ENCODE assay signal across 29 mouse cellular contexts in the genomic region with DNA sequence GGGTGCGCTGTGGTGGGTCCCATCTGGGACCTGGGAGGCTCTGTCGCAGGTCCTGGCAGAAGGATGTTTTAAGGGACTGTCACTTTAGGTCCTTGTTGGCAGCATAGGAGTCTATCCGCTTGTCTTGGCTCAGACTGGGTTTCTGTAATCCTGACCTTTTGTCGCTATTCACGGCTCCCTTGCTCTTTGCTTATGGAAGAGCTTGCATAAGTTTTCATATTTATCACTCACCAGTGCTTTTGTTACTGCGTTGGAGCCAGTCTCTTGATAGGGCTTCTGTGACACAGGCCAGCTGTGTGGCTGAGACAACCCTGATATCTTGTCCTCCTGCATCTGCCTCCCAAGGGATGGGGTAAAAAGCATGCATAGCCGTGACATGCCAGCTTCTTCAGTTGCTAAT. TPM values are rescaled to one million over a fixed set of nuclear protein-coding genes. Genes with fewer than 3 reads are reported as not detected.
DNase-seq lines count a peak whose midpoint lies in the region; ATAC-seq and TF ChIP-seq lines count a peak whose summit lies in the region.
"Had no signal": no experiment of that assay in that cellular context is flagged by ENCODE, and none has a peak within 500 bp of the region (broad histone marks: within the 10 kb centered on the region; RNA-seq: fewer than 3 reads in every experiment).

No protein-coding gene starts in this region.

- ATAC-seq in heart, embryonic 11.5 days (replicated peaks; ENCODE audit: insufficient number of reproducible peaks, low FRiP score, low TSS enrichment): no peak
- ATAC-seq in lung, postnatal 0 days: peak; percentile 76
- ATAC-seq in liver, embryonic 13.5 days (ENCODE audit: low read depth): peak; percentile 59
- ATAC-seq in kidney, embryonic 14.5 days (ENCODE audit: low FRiP score, low TSS enrichment): no peak
- ATAC-seq: forebrain, embryonic 16.5 days; midbrain, embryonic 16.5 days; Patski had no signal

- no peak for TF ChIP-seq CTCF in lung, postnatal 0 days (IDR thresholded peaks at IDR 0.05)

- peaks cover 99% of the 10 kb centered on the region for H3K36me3 ChIP-seq in heart, embryonic 10.5 days
- peaks cover 45% of the 10 kb centered on the region for H3K36me3 ChIP-seq in heart, embryonic 11.5 days (ENCODE audit: control insufficient read depth, insufficient read depth, low read length)
- peaks cover 19% of the 10 kb centered on the region for H3K36me3 ChIP-seq in lung, postnatal 0 days (ENCODE audit: insufficient read depth, low read length)
- peaks cover 84% of the 10 kb centered on the region for H3K36me3 ChIP-seq in liver, embryonic 13.5 days
- peaks cover 81% of the 10 kb centered on the region for H3K36me3 ChIP-seq in kidney, embryonic 14.5 days (ENCODE audit: control insufficient read depth, insufficient read depth, low read length)

- H3K4me1 ChIP-seq in heart, embryonic 10.5 days: peaks cover 10% of the 10 kb centered on the region; the same call in 1 of the 2 replicates
- H3K4me1 ChIP-seq in heart, embryonic 11.5 days (ENCODE audit: control insufficient read depth, insufficient read depth, low read length): no peaks in the 10 kb centered on the region
- no peaks in the 10 kb centered on the region for H3K4me1 ChIP-seq in lung, postnatal 0 days (ENCODE audit: insufficient read depth, low read depth, low read length)
- peaks cover 55% of the 10 kb centered on the region for H3K4me1 ChIP-seq in liver, embryonic 13.5 days (replicated peaks)
- H3K4me1 ChIP-seq in kidney, embryonic 14.5 days (ENCODE audit: control insufficient read depth, insufficient read depth, low read length): no peaks in the 10 kb centered on the region
- H3K4me1 ChIP-seq: embryonic facial prominence, embryonic 13.5 days; forebrain, embryonic 10.5 days; heart, embryonic 13.5 days; hindbrain, embryonic 15.5 days; limb, embryonic 12.5 days; lung, embryonic 15.5 days had no signal

- WGBS in heart, embryonic 10.5 days: 81% methylated on average over 7 of the region's 7 CpGs
- 82% methylated on average over 7 of the region's 7 CpGs for WGBS in heart, embryonic 11.5 days (ENCODE audit: insufficient replicate concordance)
- 64% methylated on average over 7 of the region's 7 CpGs for WGBS in lung, postnatal 0 days
- 65% methylated on average over 7 of the region's 7 CpGs for WGBS in liver, embryonic 13.5 days (ENCODE audit: insufficient replicate concordance)
- WGBS in kidney, embryonic 14.5 days: 79% methylated on average over 7 of the region's 7 CpGs

- peak overlapping the region; percentile 64; the same call in 1 of the 2 replicates for H3K27ac ChIP-seq in heart, embryonic 10.5 days
- no peak overlapping the region for H3K27ac ChIP-seq in heart, embryonic 11.5 days (ENCODE audit: low read depth, low read length)
- no peak overlapping the region for H3K27ac ChIP-seq in lung, postnatal 0 days (ENCODE audit: low read length)
- peak overlapping the region; percentile 85 for H3K27ac ChIP-seq in liver, embryonic 13.5 days
- H3K27ac ChIP-seq in kidney, embryonic 14.5 days (ENCODE audit: low read depth, low read length): no peak overlapping the region
- H3K27ac ChIP-seq: embryonic facial prominence, embryonic 13.5 days; forebrain, embryonic 10.5 days; heart, embryonic 13.5 days; hindbrain, embryonic 15.5 days; layer of hippocampus, adult 2 months; left cerebral cortex, adult 2 months; limb, embryonic 12.5 days; lung, embryonic 15.5 days had no signal

- DNase-seq in heart, embryonic 10.5 days (ENCODE audit: low spot score): no peak
- peak; percentile 83 for DNase-seq in lung, postnatal 0 days (ENCODE audit: low spot score)
- DNase-seq in lung, postnatal 25 days (ENCODE audit: low spot score): no peak
- DNase-seq in liver, embryonic 13.5 days: no peak
- DNase-seq in urinary bladder, postnatal 25 days (ENCODE audit: low spot score): no peak
- DNase-seq: cerebellum, adult 11-12 months; cerebellum, adult 9-11 months; gastrocnemius, adult 2 months; gastrocnemius, postnatal 36 days; heart, adult 18-20 months; heart, postnatal 10 days; kidney, adult 18-20 months; kidney, postnatal 36 days; right cerebral cortex, postnatal 25 days; thymus, postnatal 25 days had no signal

- peak; percentile 76 for TF ChIP-seq EP300 in lung, postnatal 0 days (IDR thresholded peaks at IDR 0.05)

- H3K27me3 ChIP-seq in heart, embryonic 10.5 days (ENCODE audit: insufficient read depth, poor library complexity, severe bottlenecking): no peaks in the 10 kb centered on the region
- no peaks in the 10 kb centered on the region for H3K27me3 ChIP-seq in heart, embryonic 11.5 days (ENCODE audit: control insufficient read depth, insufficient read depth, low read length)
- no peaks in the 10 kb centered on the region for H3K27me3 ChIP-seq in lung, postnatal 0 days (replicated peaks; ENCODE audit: insufficient read depth, low read length)
- no peaks in the 10 kb centered on the region for H3K27me3 ChIP-seq in liver, embryonic 13.5 days
- no peaks in the 10 kb centered on the region for H3K27me3 ChIP-seq in kidney, embryonic 14.5 days (ENCODE audit: control insufficient read depth, insufficient read depth, low read length)
- H3K27me3 ChIP-seq: embryonic facial prominence, embryonic 13.5 days; heart, embryonic 13.5 days; hindbrain, embryonic 15.5 days; limb, embryonic 12.5 days; lung, embryonic 15.5 days; Patski had no signal

- H3K4me3 ChIP-seq in heart, embryonic 10.5 days: no peak overlapping the region
- no peak overlapping the region for H3K4me3 ChIP-seq in heart, embryonic 11.5 days (ENCODE audit: low read depth, low read length)
- H3K4me3 ChIP-seq in lung, postnatal 0 days (ENCODE audit: low read depth, low read length): no peak overlapping the region
- H3K4me3 ChIP-seq in liver, embryonic 13.5 days (replicated peaks): no peak overlapping the region
- H3K4me3 ChIP-seq in kidney, embryonic 14.5 days (ENCODE audit: low read length): no peak overlapping the region
- H3K4me3 ChIP-seq: embryonic facial prominence, embryonic 13.5 days; forebrain, embryonic 10.5 days; gastrocnemius, adult 2 months; heart, embryonic 13.5 days; hindbrain, embryonic 15.5 days; layer of hippocampus, adult 2 months; left cerebral cortex, adult 2 months; limb, embryonic 12.5 days; lung, embryonic 15.5 days had no signal

- no peak overlapping the region for H3K9ac ChIP-seq in heart, embryonic 11.5 days (ENCODE audit: low read depth, low read length)
- no peak overlapping the region for H3K9ac ChIP-seq in lung, postnatal 0 days (replicated peaks; ENCODE audit: low read depth)
- H3K9ac ChIP-seq in liver, embryonic 13.5 days: peak overlapping the region; percentile 44
- no peak overlapping the region for H3K9ac ChIP-seq in kidney, embryonic 14.5 days (ENCODE audit: low read depth, low read length)
- H3K9ac ChIP-seq: embryonic facial prominence, embryonic 13.5 days; heart, embryonic 13.5 days; hindbrain, embryonic 15.5 days; limb, embryonic 12.5 days; lung, embryonic 15.5 days had no signal

- no peaks in the 10 kb centered on the region for H3K9me3 ChIP-seq in heart, embryonic 10.5 days
- no peaks in the 10 kb centered on the region for H3K9me3 ChIP-seq in heart, embryonic 11.5 days (replicated peaks; ENCODE audit: control insufficient read depth, low read length)
- no peaks in the 10 kb centered on the region for H3K9me3 ChIP-seq in lung, postnatal 0 days (ENCODE audit: low read length)
- no peaks in the 10 kb centered on the region for H3K9me3 ChIP-seq in liver, embryonic 13.5 days (replicated peaks)
- H3K9me3 ChIP-seq in kidney, embryonic 14.5 days (ENCODE audit: control insufficient read depth, low read length): no peaks in the 10 kb centered on the region
- H3K9me3 ChIP-seq: embryonic facial prominence, embryonic 13.5 days; forebrain, embryonic 10.5 days; heart, embryonic 13.5 days; hindbrain, embryonic 15.5 days; limb, embryonic 12.5 days; lung, embryonic 15.5 days had no signal

- no peak overlapping the region for H3K4me2 ChIP-seq in heart, embryonic 11.5 days
- no peak overlapping the region for H3K4me2 ChIP-seq in lung, postnatal 0 days (replicated peaks; ENCODE audit: low read depth, low read length)
- no peak overlapping the region for H3K4me2 ChIP-seq in liver, embryonic 13.5 days
- no peak overlapping the region for H3K4me2 ChIP-seq in kidney, embryonic 14.5 days (replicated peaks; ENCODE audit: low read depth, low read length)
- H3K4me2 ChIP-seq: embryonic facial prominence, embryonic 13.5 days; heart, embryonic 13.5 days; hindbrain, embryonic 15.5 days; limb, embryonic 12.5 days; lung, embryonic 15.5 days; midbrain, embryonic 11.5 days had no signal

RNA-seq across cellular contexts. Expression of a gene that starts 12.7 kb away (rescaled TPM):
- 29.9 and 36.1 TPM in 2 replicates for polyA plus RNA-seq in heart, embryonic 10.5 days (2016; fragmentation: Nextera tagmentation; extraction: Ambion mirVana)
- 19.5 and 21.3 TPM in 2 replicates for polyA plus RNA-seq in heart, embryonic 11.5 days (2014; fragmentation: Nextera tagmentation; extraction: Ambion mirVana)
- polyA plus RNA-seq in lung, postnatal 0 days (2015; fragmentation: Nextera tagmentation; extraction: Ambion mirVana): 25.0 and 26.1 TPM in 2 replicates
- polyA plus RNA-seq in liver, embryonic 13.5 days (2015; fragmentation: Nextera tagmentation; extraction: Ambion mirVana): 20.3 and 21.3 TPM in 2 replicates
- 31.0 and 34.7 TPM in 2 replicates for polyA plus RNA-seq in kidney, embryonic 14.5 days (2014; fragmentation: Nextera tagmentation; extraction: Ambion mirVana)

RNA-seq across cellular contexts. Expression of a gene that starts 15.3 kb away (rescaled TPM):
- polyA plus RNA-seq in heart, embryonic 10.5 days (2016; fragmentation: Nextera tagmentation; extraction: Ambion mirVana): 28.2 and 35.1 TPM in 2 replicates
- 22.2 and 22.9 TPM in 2 replicates for polyA plus RNA-seq in heart, embryonic 11.5 days (2014; fragmentation: Nextera tagmentation; extraction: Ambion mirVana)
- polyA plus RNA-seq in lung, postnatal 0 days (2015; fragmentation: Nextera tagmentation; extraction: Ambion mirVana): 13.8 and 14.9 TPM in 2 replicates
- 8.5 and 10.0 TPM in 2 replicates for polyA plus RNA-seq in liver, embryonic 13.5 days (2015; fragmentation: Nextera tagmentation; extraction: Ambion mirVana)
- polyA plus RNA-seq in kidney, embryonic 14.5 days (2014; fragmentation: Nextera tagmentation; extraction: Ambion mirVana): 14.5 and 25.0 TPM in 2 replicates

RNA-seq across cellular contexts. Expression of a gene that starts 20.2 kb away (rescaled TPM):
- 101 and 132 TPM in 2 replicates for polyA plus RNA-seq in heart, embryonic 10.5 days (2016; fragmentation: Nextera tagmentation; extraction: Ambion mirVana)
- 78.8 and 80.2 TPM in 2 replicates for polyA plus RNA-seq in heart, embryonic 11.5 days (2014; fragmentation: Nextera tagmentation; extraction: Ambion mirVana)
- polyA plus RNA-seq in lung, postnatal 0 days (2015; fragmentation: Nextera tagmentation; extraction: Ambion mirVana): 58.9 and 64.9 TPM in 2 replicates
- polyA plus RNA-seq in liver, embryonic 13.5 days (2015; fragmentation: Nextera tagmentation; extraction: Ambion mirVana): 20.9 and 21.3 TPM in 2 replicates
- polyA plus RNA-seq in kidney, embryonic 14.5 days (2014; fragmentation: Nextera tagmentation; extraction: Ambion mirVana): 69.4 and 70.9 TPM in 2 replicates

RNA-seq across cellular contexts. Expression of a gene that starts 36.3 kb away (rescaled TPM):
- polyA plus RNA-seq in heart, embryonic 10.5 days (2016; fragmentation: Nextera tagmentation; extraction: Ambion mirVana): 36.1 and 55.2 TPM in 2 replicates
- polyA plus RNA-seq in heart, embryonic 11.5 days (2014; fragmentation: Nextera tagmentation; extraction: Ambion mirVana): 61.5 and 66.0 TPM in 2 replicates
- polyA plus RNA-seq in lung, postnatal 0 days (2015; fragmentation: Nextera tagmentation; extraction: Ambion mirVana): 36.5 and 37.4 TPM in 2 replicates
- polyA plus RNA-seq in liver, embryonic 13.5 days (2015; fragmentation: Nextera tagmentation; extraction: Ambion mirVana): 20.5 and 23.9 TPM in 2 replicates
- polyA plus RNA-seq in kidney, embryonic 14.5 days (2014; fragmentation: Nextera tagmentation; extraction: Ambion mirVana): 21.4 and 30.6 TPM in 2 replicates

RNA-seq across cellular contexts. Expression of a gene that starts 36.5 kb away (rescaled TPM):
- polyA plus RNA-seq in heart, embryonic 10.5 days (2016; fragmentation: Nextera tagmentation; extraction: Ambion mirVana): 129 and 140 TPM in 2 replicates
- polyA plus RNA-seq in heart, embryonic 11.5 days (2014; fragmentation: Nextera tagmentation; extraction: Ambion mirVana): 50.3 and 63.5 TPM in 2 replicates
- 88.0 and 93.3 TPM in 2 replicates for polyA plus RNA-seq in lung, postnatal 0 days (2015; fragmentation: Nextera tagmentation; extraction: Ambion mirVana)
- polyA plus RNA-seq in liver, embryonic 13.5 days (2015; fragmentation: Nextera tagmentation; extraction: Ambion mirVana): 142 and 147 TPM in 2 replicates
- polyA plus RNA-seq in kidney, embryonic 14.5 days (2014; fragmentation: Nextera tagmentation; extraction: Ambion mirVana): 92.3 and 96.0 TPM in 2 replicates

Comparison
In these comparisons a context has a peak if more than half of its experiments do, and no peak if none do; other contexts are left out.
1. H3K27ac ChIP-seq: peak in heart, embryonic 10.5 days (single experiment) and liver, embryonic 13.5 days (single experiment); none in heart, embryonic 11.5 days (single experiment), lung, postnatal 0 days (single experiment) and kidney, embryonic 14.5 days (single experiment).
2. ATAC-seq: peak in lung, postnatal 0 days (single experiment) and liver, embryonic 13.5 days (single experiment); none in heart, embryonic 11.5 days (single experiment) and kidney, embryonic 14.5 days (single experiment).